Mouse (Mus musculus): ENCODE measurements at regions not wholly inside any gene's neighbourhood (a gene's known extent, or its start where the extent isn't known, plus 50 kb on each side); places are given as distances from the start of the nearest gene placed in this dataset.
"Not testable (repeated sequence)": the region's sequence is repeated elsewhere in the genome, so short reads cannot be mapped to it uniquely, and the experiment has no call there.

DNA sequence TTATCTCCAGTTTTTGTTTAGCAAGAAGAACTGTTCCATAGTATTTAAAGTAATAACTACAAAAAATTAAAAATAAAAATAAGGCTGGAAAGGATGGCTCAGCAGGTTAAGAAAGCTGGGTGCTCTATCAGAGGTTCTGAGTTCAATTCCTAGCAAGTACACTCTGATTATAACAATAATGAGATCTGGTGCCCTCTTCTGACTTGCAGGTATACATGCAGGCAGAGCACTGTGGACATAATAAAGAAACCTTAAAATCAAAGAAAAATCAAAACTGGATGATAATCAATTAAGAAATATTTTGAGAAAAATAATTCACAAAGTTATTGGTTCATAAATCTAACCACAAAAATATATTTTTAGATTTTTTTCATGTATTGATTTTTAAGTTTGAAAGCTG, 346.7 kb upstream of the Cdh8 start:
- Histone ChIP-seq H3K27ac (ENCODE audit: low read length) (no peak overlapping the region), H3K9me3 (ENCODE audit: control insufficient read depth, low read length) (0 out of 2 replicates have a peak, but pooled peaks cover 2% of the 10 kb centered on the region), H3K9ac (ENCODE audit: low read length) (no peak overlapping the region), H3K27me3 (ENCODE audit: control insufficient read depth, insufficient read depth, low read depth, low read length) (no peaks in the 10 kb centered on the region), H3K4me3 (ENCODE audit: low read length) (no peak overlapping the region), H3K4me2 (ENCODE audit: low read depth, low read length) (no peak overlapping the region), H3K36me3 (ENCODE audit: control insufficient read depth, insufficient read depth, low read length) (no peaks in the 10 kb centered on the region), H3K4me1 (replicated peaks; ENCODE audit: control insufficient read depth, insufficient read depth, low read length) (no peaks in the 10 kb centered on the region)
- no peak for ATAC-seq (ENCODE audit: low read depth)

DNA sequence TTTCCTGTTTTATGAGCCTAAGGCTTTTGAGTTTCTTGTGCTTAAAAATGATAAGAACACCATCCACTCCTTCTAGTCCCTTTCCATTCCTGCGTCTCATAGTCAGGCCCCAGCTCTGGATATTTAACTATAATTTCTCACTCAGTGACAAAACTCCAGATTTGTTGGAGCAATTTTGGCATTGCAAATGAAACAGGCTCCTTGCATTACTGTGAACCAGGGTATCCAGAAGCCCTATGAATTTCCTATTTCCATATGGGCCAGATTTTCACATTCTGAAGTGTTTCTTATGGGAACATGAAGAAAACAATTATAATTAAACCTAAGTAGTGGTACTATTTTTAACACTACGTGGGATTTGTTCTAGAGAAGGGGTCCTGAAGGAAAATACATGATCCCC, 319.9 kb upstream of the Cdh8 start:
- Histone ChIP-seq H3K4me1 (replicated peaks; ENCODE audit: control insufficient read depth, insufficient read depth, low read length) (no peaks in the 10 kb centered on the region), H3K36me3 (ENCODE audit: control insufficient read depth, insufficient read depth, low read length) (no peaks in the 10 kb centered on the region), H3K27me3 (ENCODE audit: control insufficient read depth, insufficient read depth, low read depth, low read length) (no peaks in the 10 kb centered on the region), H3K9me3 (ENCODE audit: control insufficient read depth, low read length) (no peaks in the 10 kb centered on the region), H3K4me3 (ENCODE audit: low read length) (no peak overlapping the region), H3K27ac (ENCODE audit: low read length) (no peak overlapping the region), H3K9ac (ENCODE audit: low read length) (no peak overlapping the region), H3K4me2 (ENCODE audit: low read depth, low read length) (no peak overlapping the region)
- no peak for ATAC-seq (ENCODE audit: low read depth)
- 78% methylated on average over 2 of the region's 2 CpGs for WGBS

DNA sequence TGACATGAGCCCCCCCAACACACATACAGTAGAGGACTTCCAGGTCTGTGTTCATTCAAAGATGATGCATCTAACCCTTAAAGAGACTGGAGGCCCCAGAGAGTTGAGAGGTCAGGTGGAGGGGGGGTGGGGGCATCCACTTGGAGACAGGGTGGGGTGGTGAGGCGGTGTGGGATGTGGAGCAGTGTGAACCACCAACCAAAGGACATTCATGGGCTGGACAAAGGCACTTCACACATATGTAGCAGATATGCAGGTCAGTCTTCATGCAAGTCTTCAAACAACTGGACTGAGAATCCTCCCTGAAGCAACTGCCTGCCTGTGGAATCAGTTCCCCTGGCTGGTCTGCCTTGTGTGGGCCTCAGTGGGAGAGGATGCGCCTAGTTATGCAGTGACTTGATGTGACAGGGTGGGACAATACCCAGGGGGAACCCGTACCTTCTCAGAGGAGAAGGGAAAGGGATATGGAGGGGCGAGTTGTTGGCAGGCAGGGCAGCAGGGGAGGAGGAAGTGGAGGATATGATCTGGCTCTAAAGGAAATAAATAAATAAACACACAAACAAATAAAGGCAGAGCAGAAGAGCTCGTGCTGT, 308.5 kb upstream of the Cdh8 start:
- ATAC-seq (ENCODE audit: low read depth), result no peak
- Histone ChIP-seq H3K4me1 (replicated peaks; ENCODE audit: control insufficient read depth, insufficient read depth, low read length) (no peaks in the 10 kb centered on the region), H3K9me3 (ENCODE audit: control insufficient read depth, low read length) (no peaks in the 10 kb centered on the region), H3K4me3 (ENCODE audit: low read length) (no peak overlapping the region), H3K27me3 (ENCODE audit: control insufficient read depth, insufficient read depth, low read depth, low read length) (no peaks in the 10 kb centered on the region), H3K27ac (ENCODE audit: low read length) (no peak overlapping the region), H3K9ac (ENCODE audit: low read length) (no peak overlapping the region), H3K36me3 (ENCODE audit: control insufficient read depth, insufficient read depth, low read length) (no peaks in the 10 kb centered on the region), H3K4me2 (ENCODE audit: low read depth, low read length) (no peak overlapping the region)
- WGBS, result 64% methylated on average over 5 of the region's 5 CpGs

DNA sequence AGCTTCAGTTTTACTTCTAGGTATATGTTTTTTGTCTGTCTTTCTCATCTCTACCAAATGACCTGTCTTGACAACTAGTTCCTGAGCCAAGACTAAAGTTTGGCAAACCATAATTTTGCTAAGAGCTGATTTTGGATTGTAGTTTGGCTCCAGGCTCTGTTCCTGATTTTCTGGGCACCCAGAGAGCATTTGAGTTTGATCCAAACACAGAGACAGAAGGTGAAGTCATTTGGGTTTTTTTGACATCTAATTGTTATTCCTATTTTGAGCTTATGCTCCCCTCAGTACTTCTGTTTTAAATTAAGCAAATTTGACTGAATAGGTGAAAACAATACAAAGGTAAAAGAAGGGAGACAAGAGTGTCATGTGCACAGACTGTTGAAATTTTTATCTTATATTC, 302.7 kb upstream of the Cdh8 start:
- Histone ChIP-seq H3K4me1 (replicated peaks; ENCODE audit: control insufficient read depth, insufficient read depth, low read length) (no peaks in the 10 kb centered on the region), H3K9ac (ENCODE audit: low read length) (no peak overlapping the region), H3K9me3 (ENCODE audit: control insufficient read depth, low read length) (no peaks in the 10 kb centered on the region), H3K4me2 (ENCODE audit: low read depth, low read length) (no peak overlapping the region), H3K27ac (ENCODE audit: low read length) (no peak overlapping the region), H3K4me3 (ENCODE audit: low read length) (no peak overlapping the region), H3K27me3 (ENCODE audit: control insufficient read depth, insufficient read depth, low read depth, low read length) (no peaks in the 10 kb centered on the region), H3K36me3 (ENCODE audit: control insufficient read depth, insufficient read depth, low read length) (no peaks in the 10 kb centered on the region)
- no peak for ATAC-seq (ENCODE audit: low read depth)

DNA sequence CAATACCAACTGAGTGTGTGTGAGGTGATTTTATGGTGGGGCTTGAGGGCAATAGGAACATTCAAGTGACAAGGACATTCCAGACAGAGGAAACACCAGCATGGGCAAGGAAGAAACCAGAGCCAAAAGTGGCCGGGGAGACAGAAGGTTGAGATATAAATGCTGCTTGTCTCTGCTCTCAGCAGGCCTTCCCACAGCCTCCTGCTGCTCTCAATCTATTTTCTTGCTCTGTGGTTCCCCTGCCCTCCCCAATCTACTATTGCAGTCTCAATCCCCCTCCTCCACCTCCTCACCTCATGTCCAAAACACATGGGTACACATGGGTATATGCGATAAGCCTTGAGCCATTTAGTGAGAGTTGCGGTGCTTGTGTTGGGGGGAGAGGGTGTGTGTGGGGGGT, 265.4 kb upstream of the Cdh8 start:
- Histone ChIP-seq H3K4me1 (replicated peaks; ENCODE audit: control insufficient read depth, insufficient read depth, low read length) (no peaks in the 10 kb centered on the region), H3K27me3 (ENCODE audit: control insufficient read depth, insufficient read depth, low read depth, low read length) (no peaks in the 10 kb centered on the region), H3K36me3 (ENCODE audit: control insufficient read depth, insufficient read depth, low read length) (no peaks in the 10 kb centered on the region), H3K4me2 (ENCODE audit: low read depth, low read length) (no peak overlapping the region), H3K9ac (ENCODE audit: low read length) (no peak overlapping the region), H3K9me3 (ENCODE audit: control insufficient read depth, low read length) (no peaks in the 10 kb centered on the region), H3K4me3 (ENCODE audit: low read length) (no peak overlapping the region), H3K27ac (ENCODE audit: low read length) (no peak overlapping the region)
- WGBS, result 58% methylated on average over 3 of the region's 3 CpGs
- ATAC-seq (ENCODE audit: low read depth), result no peak

DNA sequence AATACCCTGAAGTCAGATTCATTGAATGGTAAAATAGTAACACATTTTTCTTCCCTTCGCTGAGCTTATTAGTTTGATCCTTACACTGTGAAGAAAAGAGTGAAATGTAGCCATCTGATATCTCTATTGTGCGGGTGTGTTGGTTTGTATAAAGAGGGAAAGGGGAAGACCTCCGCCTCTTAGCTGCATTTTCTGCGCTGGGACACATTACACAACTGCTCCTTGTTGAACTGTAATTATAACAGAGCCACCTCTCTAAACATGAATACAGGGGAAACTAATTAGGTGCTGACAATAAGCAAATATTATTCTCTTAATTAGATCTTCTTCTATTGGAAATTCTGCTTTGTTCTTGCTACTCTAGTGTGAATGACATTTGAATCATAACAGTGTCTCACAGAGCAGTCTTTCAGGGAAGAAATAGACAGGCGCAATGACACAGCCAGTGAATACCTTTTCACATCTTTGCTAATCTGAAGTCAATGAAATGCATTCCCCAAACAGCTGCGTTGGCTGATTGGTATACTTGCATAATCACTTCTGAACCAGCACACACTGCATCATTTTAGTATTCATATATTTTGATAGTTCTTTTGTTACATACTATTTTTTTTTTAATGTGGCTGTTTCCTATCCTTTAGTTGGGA, 263.1 kb upstream of the Cdh8 start:
- H3K9me3 ChIP-seq (ENCODE audit: control insufficient read depth, low read length); H3K27ac ChIP-seq (ENCODE audit: low read length); H3K36me3 ChIP-seq (ENCODE audit: control insufficient read depth, insufficient read depth, low read length); H3K4me2 ChIP-seq (ENCODE audit: low read depth, low read length); H3K9ac ChIP-seq (ENCODE audit: low read length); H3K4me1 ChIP-seq (replicated peaks; ENCODE audit: control insufficient read depth, insufficient read depth, low read length); H3K27me3 ChIP-seq (ENCODE audit: control insufficient read depth, insufficient read depth, low read depth, low read length); ATAC-seq (ENCODE audit: low read depth); H3K4me3 ChIP-seq (ENCODE audit: low read length): not testable (repeated sequence)
- 76% methylated on average over 6 of the region's 6 CpGs for WGBS

DNA sequence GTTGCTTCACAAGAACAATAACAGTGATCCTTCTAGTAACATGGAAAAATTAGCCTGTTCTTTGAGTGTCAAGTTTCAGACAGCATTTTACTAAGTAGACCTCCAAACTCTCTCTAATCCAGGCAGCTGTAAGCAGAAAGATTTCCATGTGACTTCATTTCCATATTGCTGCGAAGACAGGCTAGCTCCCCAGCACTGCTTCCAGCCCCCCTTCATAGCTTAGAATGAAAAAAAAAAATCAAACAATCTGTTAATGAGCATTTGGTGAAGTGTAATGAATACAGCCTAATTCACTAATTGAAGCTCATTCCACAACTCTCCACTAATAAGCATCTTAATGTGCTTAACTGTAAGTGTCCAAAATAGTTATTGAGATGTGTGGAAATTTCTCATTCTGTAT, 251.4 kb upstream of the Cdh8 start:
- H3K36me3 ChIP-seq (ENCODE audit: control insufficient read depth, insufficient read depth, low read length); H3K4me2 ChIP-seq (ENCODE audit: low read depth, low read length); H3K9me3 ChIP-seq (ENCODE audit: control insufficient read depth, low read length); H3K4me3 ChIP-seq (ENCODE audit: low read length); H3K4me1 ChIP-seq (replicated peaks; ENCODE audit: control insufficient read depth, insufficient read depth, low read length); H3K27ac ChIP-seq (ENCODE audit: low read length); H3K27me3 ChIP-seq (ENCODE audit: control insufficient read depth, insufficient read depth, low read depth, low read length); ATAC-seq (ENCODE audit: low read depth); H3K9ac ChIP-seq (ENCODE audit: low read length): not testable (repeated sequence)
- WGBS, result 48% methylated on average over 1 of the region's 1 CpGs

DNA sequence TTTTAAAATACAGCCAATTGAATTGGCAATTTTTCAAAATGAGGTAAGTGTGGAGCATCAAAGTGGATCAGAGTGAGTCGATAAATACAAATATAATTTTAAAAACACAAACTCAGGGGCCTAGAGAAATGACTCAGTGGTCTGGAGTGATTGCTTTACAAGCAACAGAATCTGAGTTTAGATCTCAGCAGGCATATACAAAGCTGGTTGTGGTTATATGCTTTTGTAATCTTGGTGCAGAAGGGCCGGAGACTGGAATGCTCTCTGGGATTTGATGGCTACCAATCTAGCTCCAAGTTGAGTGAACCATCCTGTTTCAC, 235.0 kb upstream of the Cdh8 start:
- Histone ChIP-seq H3K9me3 (ENCODE audit: control insufficient read depth, low read length) (no peaks in the 10 kb centered on the region), H3K4me1 (replicated peaks; ENCODE audit: control insufficient read depth, insufficient read depth, low read length) (no peaks in the 10 kb centered on the region), H3K4me2 (ENCODE audit: low read depth, low read length) (no peak overlapping the region), H3K27me3 (ENCODE audit: control insufficient read depth, insufficient read depth, low read depth, low read length) (no peaks in the 10 kb centered on the region), H3K4me3 (ENCODE audit: low read length) (no peak overlapping the region), H3K9ac (ENCODE audit: low read length) (no peak overlapping the region), H3K36me3 (ENCODE audit: control insufficient read depth, insufficient read depth, low read length) (no peaks in the 10 kb centered on the region), H3K27ac (ENCODE audit: low read length) (no peak overlapping the region)
- ATAC-seq (ENCODE audit: low read depth), result no peak
- WGBS, result 53% methylated on average over 2 of the region's 2 CpGs

DNA sequence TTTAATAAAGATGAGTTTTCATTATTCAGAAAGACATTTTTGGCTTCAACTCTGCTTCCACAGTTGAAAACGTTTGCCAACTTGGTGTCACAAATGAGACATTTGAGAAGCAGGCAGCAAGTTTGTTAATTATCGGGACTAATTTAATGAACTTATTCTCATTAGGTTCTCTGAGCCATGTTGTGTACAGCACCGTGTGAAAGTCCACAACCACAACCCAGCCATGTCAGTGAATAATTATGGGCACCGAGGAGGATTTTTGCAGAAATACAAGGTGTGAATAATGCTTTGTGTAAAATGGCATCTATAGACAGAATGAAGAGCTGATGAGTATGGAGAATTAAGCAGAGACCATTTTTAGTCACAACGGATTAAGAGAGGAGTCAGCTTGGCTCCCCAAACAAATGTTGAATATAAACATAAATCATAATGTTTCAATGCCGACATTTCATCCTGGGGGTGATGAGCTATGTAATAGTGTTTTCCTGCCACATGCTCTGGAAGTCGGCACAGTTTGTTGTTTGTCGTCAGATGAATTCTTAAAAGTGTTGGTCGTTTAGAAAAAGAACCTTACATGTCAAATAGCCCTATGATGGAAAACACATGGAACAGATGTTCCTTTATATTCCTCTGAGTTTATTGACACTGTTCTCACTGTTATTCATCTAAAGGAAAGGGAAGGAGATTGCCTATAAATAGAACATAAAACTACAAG, 234.5 kb upstream of the Cdh8 start:
- no peaks in the 10 kb centered on the region for H3K36me3 ChIP-seq (ENCODE audit: control insufficient read depth, insufficient read depth, low read length)
- WGBS, result 42% methylated on average over 9 of the region's 9 CpGs
- H3K27ac ChIP-seq (ENCODE audit: low read length), result no peak overlapping the region
- H3K4me3 ChIP-seq (ENCODE audit: low read length), result no peak overlapping the region
- H3K9ac ChIP-seq (ENCODE audit: low read length), result no peak overlapping the region
- no peaks in the 10 kb centered on the region for H3K27me3 ChIP-seq (ENCODE audit: control insufficient read depth, insufficient read depth, low read depth, low read length)
- no peaks in the 10 kb centered on the region for H3K4me1 ChIP-seq (replicated peaks; ENCODE audit: control insufficient read depth, insufficient read depth, low read length)
- H3K9me3 ChIP-seq (ENCODE audit: control insufficient read depth, low read length), result no peaks in the 10 kb centered on the region
- no peak overlapping the region for H3K4me2 ChIP-seq (ENCODE audit: low read depth, low read length)
- ATAC-seq (ENCODE audit: low read depth), result peak; percentile 31; the same call in 1 of the 2 replicates
